In the genomic region with DNA sequence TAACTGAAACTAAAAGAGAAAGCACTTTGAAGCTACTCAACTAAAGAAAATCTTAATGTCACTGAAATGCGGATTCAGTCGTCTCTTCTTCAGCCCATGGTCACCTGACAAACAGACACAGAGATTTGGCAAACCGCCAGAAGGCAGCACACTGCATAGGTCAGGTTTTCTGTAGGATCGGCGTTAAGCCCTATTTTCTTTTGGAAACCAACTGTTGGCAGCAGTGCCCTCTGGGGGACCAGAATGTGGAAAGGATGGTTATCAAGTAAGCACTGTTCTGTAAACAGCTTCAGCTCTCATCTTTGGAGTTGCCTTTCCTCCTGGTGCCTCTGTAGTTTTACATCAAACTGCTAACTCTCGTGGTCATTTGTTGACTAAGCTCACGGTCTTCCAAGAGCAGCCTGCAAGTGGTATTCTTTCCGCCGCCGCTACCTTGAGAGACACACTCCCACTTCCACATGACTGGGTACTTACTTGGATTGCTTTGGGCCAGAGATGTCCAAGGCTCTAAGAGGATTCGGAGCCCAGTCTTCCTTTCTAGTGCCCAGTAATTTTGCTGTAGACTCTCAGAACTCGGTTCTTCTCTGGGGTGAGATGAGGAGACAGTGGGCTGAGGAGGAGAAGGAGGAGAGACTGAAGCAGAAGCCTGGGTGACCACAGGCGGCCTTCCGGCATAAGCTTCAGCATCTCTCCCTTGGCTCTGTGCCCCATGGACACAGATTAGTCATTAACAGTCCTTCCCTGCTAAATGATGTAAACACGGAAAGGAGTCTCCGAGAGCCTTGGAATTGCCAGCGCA, we compare ENCODE assay signal across 9 mouse cellular contexts. TPM values are rescaled to one million over a fixed set of nuclear protein-coding genes. Genes with fewer than 3 reads are reported as not detected.
DNase-seq lines count a peak whose midpoint lies in the region; ATAC-seq and TF ChIP-seq lines count a peak whose summit lies in the region.
"Had no signal": no experiment of that assay in that cellular context is flagged by ENCODE, and none has a peak within 500 bp of the region (broad histone marks: within the 10 kb centered on the region; RNA-seq: fewer than 3 reads in every experiment).

Nr1h4 (minus strand) TSS at position 657 of the 799 bp plus-strand sequence.

- no peak within 1 kb of the TSS for H3K9ac ChIP-seq in forebrain, postnatal 0 days
- H3K9ac ChIP-seq: limb, embryonic 13.5 days had no signal

- TF ChIP-seq CTCF in forebrain, postnatal 0 days (IDR thresholded peaks at IDR 0.05; ENCODE audit: low read depth) = no peak

- no peak within 1 kb of the TSS for H3K4me2 ChIP-seq in forebrain, postnatal 0 days (ENCODE audit: low read depth)
- H3K4me2 ChIP-seq: limb, embryonic 13.5 days had no signal

- no peaks in the 10 kb centered on the region for H3K36me3 ChIP-seq in forebrain, embryonic 10.5 days (replicated peaks)
- H3K36me3 ChIP-seq in forebrain, postnatal 0 days (ENCODE audit: insufficient read depth) = no peaks in the 10 kb centered on the region
- H3K36me3 ChIP-seq: limb, embryonic 13.5 days had no signal

- 88% methylated on average over 17 of the region's 17 CpGs for WGBS in forebrain, embryonic 10.5 days
- 60% methylated on average over 17 of the region's 17 CpGs for WGBS in forebrain, postnatal 0 days

- ATAC-seq in granulocyte monocyte progenitor cell, adult 5-6 weeks (replicated peaks; ENCODE audit: poor library complexity, severe bottlenecking) = no peak
- ATAC-seq in forebrain, postnatal 0 days = no peak

- H3K27ac ChIP-seq in forebrain, embryonic 10.5 days = no peak within 1 kb of the TSS
- H3K27ac ChIP-seq in forebrain, postnatal 0 days (ENCODE audit: low read depth, low read length) = no peak within 1 kb of the TSS
- H3K27ac ChIP-seq: limb, embryonic 13.5 days had no signal

- H3K4me3 ChIP-seq in forebrain, embryonic 10.5 days = no peak within 1 kb of the TSS
- H3K4me3 ChIP-seq in forebrain, postnatal 0 days (ENCODE audit: low read depth, low read length) = no peak within 1 kb of the TSS
- H3K4me3 ChIP-seq: limb, embryonic 13.5 days had no signal

- peak; percentile 45 for DNase-seq in urinary bladder, postnatal 25 days (ENCODE audit: low spot score)
- no peak for DNase-seq in urinary bladder, adult 2 months (ENCODE audit: low spot score)
- DNase-seq in cerebellum, postnatal 25 days = peak; percentile 62 to 78
- peak; percentile 89 for DNase-seq in kidney, adult 9 months
- DNase-seq in retina, postnatal 7 days (ENCODE audit: low read depth, low spot score) = peak; percentile 16
- DNase-seq in forebrain, embryonic 10.5 days (ENCODE audit: extremely low spot score, low spot score) = no peak
- DNase-seq in forebrain, postnatal 0 days = no peak

- no peaks in the 10 kb centered on the region for H3K9me3 ChIP-seq in forebrain, embryonic 10.5 days
- H3K9me3 ChIP-seq in forebrain, postnatal 0 days (ENCODE audit: low read length) = no peaks in the 10 kb centered on the region
- H3K9me3 ChIP-seq: limb, embryonic 13.5 days had no signal

- no peaks in the 10 kb centered on the region for H3K27me3 ChIP-seq in forebrain, embryonic 10.5 days (ENCODE audit: poor library complexity, severe bottlenecking)
- no peaks in the 10 kb centered on the region for H3K27me3 ChIP-seq in forebrain, postnatal 0 days (ENCODE audit: insufficient read depth, low read length)
- H3K27me3 ChIP-seq: limb, embryonic 13.5 days had no signal

- no peaks in the 10 kb centered on the region for H3K4me1 ChIP-seq in forebrain, embryonic 10.5 days
- no peaks in the 10 kb centered on the region for H3K4me1 ChIP-seq in forebrain, postnatal 0 days (ENCODE audit: insufficient read depth)
- H3K4me1 ChIP-seq: limb, embryonic 13.5 days had no signal

RNA-seq across cellular contexts. Expression of gene Nr1h4, which starts in this region (rescaled TPM):
- polyA plus RNA-seq in urinary bladder, adult 2 months (2012; rRNA removed) = 2.2 and 2.7 TPM in 2 replicates
- polyA plus RNA-seq in forebrain, embryonic 10.5 days (2016; fragmentation: Nextera tagmentation; extraction: Ambion mirVana) = not detected in 2 replicates
- not detected in 2 replicates for total RNA-seq in granulocyte monocyte progenitor cell, adult 5-6 weeks (2014; fragmentation: Nextera tagmentation)
- not detected in 2 replicates for total RNA-seq in granulocyte monocyte progenitor cell, adult 5-6 weeks (2017)
- total RNA-seq in forebrain, postnatal 0 days (2014; rRNA removed) = 0.08 TPM in 1 of 2 replicates, not detected in the other
- polyA plus RNA-seq in forebrain, postnatal 0 days (2015; fragmentation: Nextera tagmentation; extraction: Ambion mirVana) = 0.11 TPM in 1 of 2 replicates, not detected in the other
- polyA plus RNA-seq: limb, embryonic 13.5 days had no signal

Comparison
In these comparisons a context has a peak if more than half of its experiments do, and no peak if none do; other contexts are left out.
1. DNase-seq: peak in urinary bladder, postnatal 25 days (single experiment), cerebellum, postnatal 25 days (2 of 2), kidney, adult 9 months (single experiment) and retina, postnatal 7 days (single experiment); none in urinary bladder, adult 2 months (single experiment), forebrain, embryonic 10.5 days (single experiment) and forebrain, postnatal 0 days (single experiment).